Mouse (Mus musculus) hindbrain, embryonic 13.5 days (tissue): ENCODE measurements around the gene Olfr285. TPM values are rescaled to one million over a fixed set of nuclear protein-coding genes. Genes with fewer than 3 reads are reported as not detected.

Experiments used
- ATAC-seq: fragments of 200-750 bp; cut with Nextera tagmentation; 2 replicates; pipeline ENCODE4 v1.8.0; 2017; ENCODE audit warnings: moderate TSS enrichment; ENCODE audit not compliant: low FRiP score
- H3K27ac ChIP-seq: fragments of 300-500 bp; sonication (generic); 2 replicates; pipeline ENCODE4 v1.5.1; 2015; ENCODE audit warnings: inconsistent platforms, mild to moderate bottlenecking, moderate library complexity
- H3K27me3 ChIP-seq: fragments of 300-500 bp; sonication (generic); 2 replicates; pipeline ENCODE4 v1.6.1; 2015; ENCODE audit warnings: mild to moderate bottlenecking, inconsistent platforms
- H3K36me3 ChIP-seq: fragments of 300-500 bp; sonication (generic); 2 replicates; pipeline ENCODE4 v1.6.1; 2015; ENCODE audit warnings: mild to moderate bottlenecking, inconsistent platforms
- H3K4me1 ChIP-seq: fragments of 300-500 bp; sonication (generic); replicated peaks from 2 replicates; pipeline ENCODE4 v1.6.1; 2015; ENCODE audit warnings: inconsistent platforms
- H3K4me2 ChIP-seq: fragments of 300-500 bp; sonication (generic); 2 replicates; pipeline ENCODE4 v1.6.1; 2015; ENCODE audit warnings: inconsistent platforms, mild to moderate bottlenecking, moderate library complexity
- H3K4me3 ChIP-seq: fragments of 300-500 bp; sonication (generic); 2 replicates; pipeline ENCODE4 v1.5.1; 2015; ENCODE audit warnings: mild to moderate bottlenecking, inconsistent platforms
- H3K9ac ChIP-seq: fragments of 300-500 bp; sonication (generic); 2 replicates; pipeline ENCODE4 v1.6.1; 2015; ENCODE audit warnings: mild to moderate bottlenecking, inconsistent platforms
- H3K9me3 ChIP-seq: fragments of 300-500 bp; sonication (generic); 2 replicates; pipeline ENCODE4 v1.6.1; 2016; ENCODE audit warnings: inconsistent platforms
- WGBS: fragments of 180-500 bp; shearing (Covaris S2); methylation state at CpG from one replicate; pipeline ENCODE4 v1.1.7; 2015; 5-methylcytosine and 5-hydroxymethylcytosine counted together
- polyA plus RNA-seq: library from polyadenylated mRNA; unstranded; fragments of >200 nt; fragmentation: Nextera tagmentation; extraction: Ambion mirVana; gene quantifications from 2 replicates; pipeline ENCODE4 v1.2.1, GENCODE M21; 2015

The Olfr285 gene
- not detected in 2 replicates for polyA plus RNA-seq

DNA sequence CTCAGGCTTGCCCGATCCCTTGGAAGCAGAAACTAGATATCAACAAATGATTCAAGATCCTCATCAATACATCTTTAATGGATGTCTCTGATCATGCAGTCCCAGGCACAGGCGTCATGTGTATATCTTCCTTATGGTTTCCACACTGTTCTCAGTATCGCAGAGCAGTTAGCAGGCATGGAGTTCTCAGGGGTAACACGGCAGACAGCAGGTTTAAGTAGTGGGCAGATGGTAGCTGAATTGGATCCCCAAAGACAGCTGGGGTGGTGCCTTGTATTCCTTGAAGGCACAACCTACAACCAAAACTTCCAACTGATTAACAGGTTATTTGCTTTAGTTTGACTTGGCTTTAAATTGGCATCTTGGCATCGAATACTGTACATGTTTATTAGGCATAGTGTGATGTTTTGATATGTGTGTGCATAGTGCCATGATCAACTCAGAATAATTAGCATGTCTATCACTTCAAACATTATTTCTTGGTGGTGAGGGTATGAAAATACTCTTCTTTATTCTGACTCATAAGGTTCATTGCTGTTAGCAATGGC is at the start of gene Olfr285:
Gene Olfr285, minus strand, starts transcription at position 177 of the 548 bp plus-strand sequence.
- H3K9me3 ChIP-seq = no peaks in the 10 kb centered on the region
- H3K27me3 ChIP-seq = no peaks in the 10 kb centered on the region
- no peak for ATAC-seq
- H3K4me2 ChIP-seq = no peak within 1 kb of the TSS
- H3K27ac ChIP-seq = no peak within 1 kb of the TSS
- no peaks in the 10 kb centered on the region for H3K4me1 ChIP-seq
- no peaks in the 10 kb centered on the region for H3K36me3 ChIP-seq
- H3K4me3 ChIP-seq = no peak within 1 kb of the TSS
- 91% methylated on average over 5 of the region's 5 CpGs for WGBS
- H3K9ac ChIP-seq = no peak within 1 kb of the TSS

DNA sequence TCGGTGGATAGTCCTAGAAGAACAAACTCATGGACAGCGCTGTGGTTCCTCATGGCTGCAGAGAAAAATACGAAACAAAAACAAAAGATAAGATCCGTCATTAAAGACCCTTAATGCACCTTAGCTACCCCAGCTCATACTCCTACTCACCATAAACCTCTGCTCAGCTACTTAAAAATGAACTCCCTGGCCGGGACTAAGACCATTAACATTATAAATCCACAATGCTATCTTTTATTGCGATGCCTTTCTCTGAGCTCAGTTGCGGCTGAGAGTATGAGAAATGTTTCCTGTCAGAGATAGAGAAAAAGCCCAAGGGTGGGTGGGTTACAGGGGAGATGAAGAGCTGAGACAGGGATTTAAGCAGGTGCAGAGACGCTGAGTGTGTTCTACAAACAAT is 23.7 kb upstream of the Olfr285 start, which contains the start of gene Olfr284:
Gene Olfr284, minus strand, starts transcription at position 101 of the 400 bp plus-strand sequence.
- H3K4me1 ChIP-seq = no peaks in the 10 kb centered on the region
- no peak within 1 kb of the TSS for H3K9ac ChIP-seq
- no peaks in the 10 kb centered on the region for H3K27me3 ChIP-seq
- no peaks in the 10 kb centered on the region for H3K36me3 ChIP-seq
- no peak within 1 kb of the TSS for H3K4me2 ChIP-seq
- WGBS = 92% methylated on average over 8 of the region's 8 CpGs
- H3K9me3 ChIP-seq = no peaks in the 10 kb centered on the region
- no peak for ATAC-seq
- H3K4me3 ChIP-seq = no peak within 1 kb of the TSS
- no peak within 1 kb of the TSS for H3K27ac ChIP-seq

DNA sequence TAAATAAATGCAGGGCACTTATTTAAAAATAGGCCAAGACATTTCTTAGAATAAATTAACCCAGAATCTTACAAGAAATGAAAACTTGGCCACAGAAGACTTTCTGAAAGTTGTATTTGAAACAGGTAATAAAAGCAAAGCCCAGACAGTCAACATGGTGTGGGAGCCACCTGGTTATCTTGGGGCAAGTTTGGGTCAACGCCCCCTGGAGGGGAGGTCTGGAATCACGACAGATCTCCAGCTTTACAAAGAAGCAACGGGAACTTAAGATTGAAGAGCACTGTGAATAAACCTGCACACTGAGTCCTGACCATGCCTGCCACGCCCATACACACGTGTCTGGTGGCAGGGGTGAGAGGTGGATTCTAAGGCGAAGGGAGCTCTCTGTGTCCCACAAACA is 1.4 kb downstream of the Olfr285 start:
- WGBS = 57% methylated on average over 6 of the region's 6 CpGs
- ATAC-seq = no peak

DNA sequence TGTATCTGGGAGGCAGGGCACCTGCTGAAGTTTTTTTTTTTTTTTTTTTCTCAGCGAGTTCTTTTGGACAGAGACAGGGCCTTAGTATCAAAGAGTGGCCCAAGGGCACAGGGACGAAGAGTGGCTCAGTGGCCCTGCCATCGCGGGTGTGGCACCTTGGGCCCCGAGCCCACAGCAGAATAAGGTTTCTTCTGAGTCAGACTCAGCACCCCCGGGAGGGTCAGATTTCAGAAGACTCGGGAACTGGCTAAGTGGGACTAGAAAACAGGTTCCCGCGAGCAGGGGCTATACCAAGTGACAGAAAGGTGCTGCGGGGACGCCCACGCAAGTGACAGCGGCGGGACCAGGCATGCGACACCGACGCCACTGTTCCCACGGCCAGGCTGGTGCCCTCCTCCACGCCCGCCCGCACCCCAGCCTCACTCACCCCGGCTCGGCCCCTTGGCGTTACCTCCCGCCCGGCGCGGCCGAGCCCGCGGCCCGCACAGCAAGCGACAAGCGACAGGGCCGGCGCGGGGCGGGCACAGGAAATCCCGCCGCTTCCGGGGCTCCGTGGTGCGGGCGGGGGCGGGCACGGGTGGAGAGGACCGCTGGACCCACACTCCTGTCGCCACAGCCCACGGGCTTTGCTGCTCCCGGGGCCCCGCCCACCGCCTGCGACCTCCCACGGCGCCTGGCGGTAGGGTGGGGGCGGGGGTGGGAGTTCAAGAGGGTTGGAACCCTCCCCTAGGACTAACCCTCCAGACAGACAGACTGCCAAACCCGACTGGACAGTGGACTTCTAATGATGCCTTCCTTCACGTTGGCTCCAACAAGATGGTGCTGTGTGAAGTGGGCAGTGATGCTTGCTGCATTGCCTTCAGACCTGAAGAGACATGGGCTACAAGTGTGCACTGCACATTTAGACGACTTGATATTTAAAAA is 21.3 kb downstream of the Olfr285 start, which contains the start of gene Zfp641:
Gene Zfp641, minus strand, starts transcription at position 534 of the 924 bp plus-strand sequence.
- H3K4me1 ChIP-seq = peaks cover 7% of the 10 kb centered on the region; the same call in 1 of the 2 replicates
- H3K9ac ChIP-seq = peak within 1 kb of the TSS; percentile 86
- peak within 1 kb of the TSS; percentile 79 for H3K4me2 ChIP-seq
- 0 out of 2 replicates have a peak, but pooled peaks cover 6% of the 10 kb centered on the region for H3K27me3 ChIP-seq
- H3K9me3 ChIP-seq = no peaks in the 10 kb centered on the region; the same call in 1 of the 2 replicates
- 0 out of 2 replicates have a peak, but pooled peaks cover 9% of the 10 kb centered on the region for H3K36me3 ChIP-seq
- no peak within 1 kb of the TSS for H3K27ac ChIP-seq
- H3K4me3 ChIP-seq = peak within 1 kb of the TSS; percentile 73
- WGBS = 3% methylated on average over 56 of the region's 60 CpGs
- ATAC-seq = peak; percentile 80

More for the DNA sequence above, 1.4 kb downstream of the Olfr285 start:
- Histone ChIP-seq H3K4me1 (no peaks in the 10 kb centered on the region), H3K27me3 (no peaks in the 10 kb centered on the region), H3K9ac (no peak overlapping the region), H3K36me3 (no peaks in the 10 kb centered on the region), H3K4me3 (no peak overlapping the region), H3K27ac (no peak overlapping the region), H3K4me2 (no peak overlapping the region), H3K9me3 (no peaks in the 10 kb centered on the region)

DNA sequence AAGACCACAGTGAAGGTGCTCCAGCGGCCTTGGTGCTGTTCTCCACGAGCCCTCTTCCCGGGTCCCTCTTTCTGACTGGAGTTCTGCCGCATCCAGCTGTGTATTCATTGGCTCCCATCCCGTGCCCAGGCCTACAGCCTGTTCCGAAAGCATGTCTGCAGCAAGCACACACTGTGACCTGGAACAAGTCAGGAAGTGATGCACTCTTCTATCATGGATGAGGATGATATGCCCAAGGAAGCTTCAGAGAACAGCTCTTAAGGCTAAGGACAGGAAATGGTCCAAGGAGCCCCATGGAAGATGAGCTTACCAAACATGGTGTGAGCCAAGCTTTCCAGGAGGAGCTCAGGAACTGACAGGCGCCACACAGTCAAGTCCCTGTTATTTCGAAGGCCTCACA is 23.5 kb downstream of the Olfr285 start:
- ATAC-seq = no peak
- Histone ChIP-seq H3K27ac (no peak overlapping the region), H3K4me1 (peaks cover 7% of the 10 kb centered on the region; the same call in 1 of the 2 replicates), H3K4me3 (no peak overlapping the region), H3K27me3 (0 out of 2 replicates have a peak, but pooled peaks cover 6% of the 10 kb centered on the region), H3K36me3 (peaks cover 21% of the 10 kb centered on the region), H3K9me3 (no peaks in the 10 kb centered on the region), H3K4me2 (no peak overlapping the region), H3K9ac (no peak overlapping the region)
- 90% methylated on average over 8 of the region's 8 CpGs for WGBS

DNA sequence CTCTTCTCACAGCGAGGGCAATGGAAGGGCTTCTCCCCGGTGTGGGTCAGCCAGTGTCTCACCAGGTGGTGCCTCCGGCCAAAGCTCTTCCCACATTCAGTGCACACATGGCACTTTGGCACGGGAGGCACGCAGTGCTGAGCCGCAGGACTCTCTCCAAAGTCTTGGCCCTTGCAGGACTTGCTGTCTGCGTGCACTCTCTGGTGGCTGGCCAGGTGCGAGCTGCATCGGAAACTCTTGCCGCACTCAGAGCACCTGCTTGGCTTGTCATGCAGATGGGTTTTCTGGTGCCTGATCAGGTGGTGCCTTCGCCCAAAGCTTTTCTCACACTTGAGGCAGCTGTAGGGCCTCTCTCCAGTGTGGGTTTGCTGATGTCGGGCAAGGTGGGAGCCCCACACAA is 28.6 kb downstream of the Olfr285 start:
- no peak for ATAC-seq
- 71% methylated on average over 12 of the region's 12 CpGs for WGBS
- peaks cover 31% of the 10 kb centered on the region for H3K36me3 ChIP-seq

DNA sequence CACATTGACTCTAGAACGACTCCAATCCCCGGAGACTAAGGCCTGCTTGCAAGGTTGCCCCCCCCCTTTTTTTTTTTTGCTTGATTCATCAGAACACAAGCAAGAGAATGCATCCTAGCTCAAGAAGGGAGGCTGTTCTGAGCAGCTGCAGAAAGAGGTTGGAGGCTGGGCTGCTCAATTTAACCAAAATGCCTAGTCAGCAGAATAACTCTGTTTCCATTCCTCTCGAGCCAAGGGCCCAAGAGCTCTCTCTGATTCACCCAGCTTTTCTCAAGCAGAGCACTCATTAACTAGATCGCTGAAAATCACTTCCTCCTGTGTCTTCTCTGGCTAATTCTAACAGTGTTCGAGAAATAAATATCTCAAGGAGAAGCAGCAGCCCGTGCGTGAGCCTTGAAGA is 30.7 kb downstream of the Olfr285 start:
- H3K9me3 ChIP-seq = no peaks in the 10 kb centered on the region
- peaks cover 27% of the 10 kb centered on the region for H3K36me3 ChIP-seq
- no peak overlapping the region for H3K4me3 ChIP-seq
- no peak for ATAC-seq
- H3K4me2 ChIP-seq = no peak overlapping the region
- no peak overlapping the region for H3K9ac ChIP-seq
- H3K27ac ChIP-seq = no peak overlapping the region
- WGBS = 77% methylated on average over 7 of the region's 7 CpGs
- no peaks in the 10 kb centered on the region for H3K4me1 ChIP-seq
- no peaks in the 10 kb centered on the region for H3K27me3 ChIP-seq

More for the DNA sequence above, 28.6 kb downstream of the Olfr285 start:
- no peak overlapping the region for H3K4me3 ChIP-seq
- H3K27me3 ChIP-seq = no peaks in the 10 kb centered on the region
- H3K27ac ChIP-seq = no peak overlapping the region
- H3K9me3 ChIP-seq = no peaks in the 10 kb centered on the region
- H3K4me2 ChIP-seq = no peak overlapping the region
- H3K4me1 ChIP-seq = no peaks in the 10 kb centered on the region
- no peak overlapping the region for H3K9ac ChIP-seq

Other genes with a start within 250 kb of the Olfr285 start
- 70.1 and 70.2 TPM in 2 replicates for gene Pfkm, start 224.8 kb downstream of the Olfr285 start, polyA plus RNA-seq
- gene Senp1, start 223.6 kb downstream of the Olfr285 start, polyA plus RNA-seq = 23.3 and 24.7 TPM in 2 replicates
- gene Asb8, start 151.7 kb downstream of the Olfr285 start, polyA plus RNA-seq = 52.9 and 59.4 TPM in 2 replicates
- 55.6 and 59.6 TPM in 2 replicates for gene Ccdc184, start 150.2 kb downstream of the Olfr285 start, polyA plus RNA-seq
- not detected in 2 replicates for gene Olfr288, start 121.8 kb downstream of the Olfr285 start, polyA plus RNA-seq
- not detected in 2 replicates for gene Gm44579, start 96.4 kb downstream of the Olfr285 start, polyA plus RNA-seq
- not detected in 2 replicates for gene Olfr287, start 96.3 kb downstream of the Olfr285 start, polyA plus RNA-seq
- gene Olfr286, start 82.9 kb downstream of the Olfr285 start, polyA plus RNA-seq = not detected in 2 replicates
- gene H1fnt, start 60.1 kb downstream of the Olfr285 start, polyA plus RNA-seq = not detected in 2 replicates
- gene Zfp641, start 21.2 kb downstream of the Olfr285 start, polyA plus RNA-seq = 5.9 and 7.3 TPM in 2 replicates
- not detected in 2 replicates for gene Olfr284, start 23.6 kb upstream of the Olfr285 start, polyA plus RNA-seq
- gene Olfr283, start 63.6 kb upstream of the Olfr285 start, polyA plus RNA-seq = not detected in 2 replicates
- not detected in 2 replicates for gene Olfr282, start 113.9 kb upstream of the Olfr285 start, polyA plus RNA-seq
- not detected in 2 replicates for gene Olfr281, start 135.2 kb upstream of the Olfr285 start, polyA plus RNA-seq
- not detected in 2 replicates for gene OR5BS1P, start 152.5 kb upstream of the Olfr285 start, polyA plus RNA-seq
- not detected in 2 replicates for gene Lalba, start 165.4 kb upstream of the Olfr285 start, polyA plus RNA-seq
- not detected in 2 replicates for gene Olfr279, start 175.0 kb upstream of the Olfr285 start, polyA plus RNA-seq
- 131 and 132 TPM in 2 replicates for gene Kansl2, start 216.9 kb upstream of the Olfr285 start, polyA plus RNA-seq